Mouse (Mus musculus): ENCODE results near the gene Ccdc115. TPM values are rescaled to one million over a fixed set of nuclear protein-coding genes. Genes with fewer than 3 reads are reported as not detected.
"Not testable (repeated sequence)": the region's sequence is repeated elsewhere in the genome, so short reads cannot be mapped to it uniquely, and the experiment has no call there.

The Ccdc115 gene
- total RNA-seq, 2 experiments from 2014 or later = 42.1 to 47.7 TPM

GRCm38 (mm10) chr1:34439961-34440630 lies 624 bp upstream of the Ccdc115 start:
- peak; percentile 36 for ATAC-seq (ENCODE audit: poor library complexity, severe bottlenecking)

GRCm38 (mm10) chr1:34438381-34439051 lies 956 bp downstream of the Ccdc115 start:
- ATAC-seq (ENCODE audit: poor library complexity, severe bottlenecking) = no peak

GRCm38 (mm10) chr1:34437366-34437765 lies 2.1 kb downstream of the Ccdc115 start:
- not testable (repeated sequence) for ATAC-seq (ENCODE audit: poor library complexity, severe bottlenecking)

- no peak for ATAC-seq (ENCODE audit: poor library complexity, severe bottlenecking)
Measured at GRCm38 (mm10) chr1:34436374-34436773, 3.1 kb downstream of the Ccdc115 start.

- ATAC-seq (ENCODE audit: poor library complexity, severe bottlenecking) = no peak
Measured at GRCm38 (mm10) chr1:34435371-34436120, 3.9 kb downstream of the Ccdc115 start.

- peak; percentile 28 for ATAC-seq (ENCODE audit: poor library complexity, severe bottlenecking)
Measured at GRCm38 (mm10) chr1:34434660-34435160, 4.8 kb downstream of the Ccdc115 start.

GRCm38 (mm10) chr1:34433891-34434521 lies 5.5 kb downstream of the Ccdc115 start:
- ATAC-seq (ENCODE audit: poor library complexity, severe bottlenecking) = peak; percentile 39; the same call in 1 of the 2 replicates

GRCm38 (mm10) chr1:34432776-34433481 lies 6.5 kb downstream of the Ccdc115 start:
- ATAC-seq (ENCODE audit: poor library complexity, severe bottlenecking) = peak; percentile 68

GRCm38 (mm10) chr1:34432411-34432775 lies 7.1 kb downstream of the Ccdc115 start:
- no peak for ATAC-seq (ENCODE audit: poor library complexity, severe bottlenecking)

GRCm38 (mm10) chr1:34431431-34431830 lies 8.0 kb downstream of the Ccdc115 start:
- ATAC-seq (ENCODE audit: poor library complexity, severe bottlenecking) = no peak

- no peak for ATAC-seq (ENCODE audit: poor library complexity, severe bottlenecking)
Measured at GRCm38 (mm10) chr1:34430981-34431380, 8.5 kb downstream of the Ccdc115 start.

GRCm38 (mm10) chr1:34429281-34429680 lies 10.2 kb downstream of the Ccdc115 start:
- no peak for ATAC-seq (ENCODE audit: poor library complexity, severe bottlenecking)

GRCm38 (mm10) chr1:34428466-34428865 lies 11.0 kb downstream of the Ccdc115 start:
- ATAC-seq (ENCODE audit: poor library complexity, severe bottlenecking) = no peak

GRCm38 (mm10) chr1:34399182-34399953 lies 40.1 kb downstream of the Ccdc115 start:
- no peak for ATAC-seq (ENCODE audit: poor library complexity, severe bottlenecking)

- no peak for ATAC-seq (ENCODE audit: poor library complexity, severe bottlenecking)
Measured at GRCm38 (mm10) chr1:34396321-34396720, 43.2 kb downstream of the Ccdc115 start.

- peak; percentile 33 for ATAC-seq (ENCODE audit: poor library complexity, severe bottlenecking)
Measured at GRCm38 (mm10) chr1:34389234-34389891, 50.1 kb downstream of the Ccdc115 start.

- ATAC-seq (ENCODE audit: poor library complexity, severe bottlenecking) = no peak
Measured at GRCm38 (mm10) chr1:34388849-34389233, 50.6 kb downstream of the Ccdc115 start.

- ATAC-seq (ENCODE audit: poor library complexity, severe bottlenecking) = no peak
Measured at GRCm38 (mm10) chr1:34387346-34388327, 51.8 kb downstream of the Ccdc115 start.

All from megakaryocyte, adult 5-6 weeks (primary cell).